Mouse (Mus musculus) intestine, postnatal 0 days (tissue): ENCODE results near the gene Ntn4. TPM values are rescaled to one million over a fixed set of nuclear protein-coding genes. Genes with fewer than 3 reads are reported as not detected.

Source experiments
- ATAC-seq: fragments of 200-750 bp; cut with Nextera tagmentation; 2 replicates; pipeline ENCODE4 v1.8.0; 2017; ENCODE audit warnings: mild to moderate bottlenecking, moderate TSS enrichment, moderate library complexity
- H3K27ac ChIP-seq: fragments of 300-500 bp; sonication (generic); 2 replicates; pipeline ENCODE4 v1.5.1; 2014; ENCODE audit warnings: mild to moderate bottlenecking, low read depth, low read length, moderate library complexity
- H3K27me3 ChIP-seq: fragments of 300-500 bp; sonication (generic); replicated peaks from 2 replicates; pipeline ENCODE4 v1.6.1; 2014; ENCODE audit warnings: low read length, mixed read lengths; ENCODE audit not compliant: control insufficient read depth, insufficient read depth
- H3K36me3 ChIP-seq: fragments of 300-500 bp; sonication (generic); 2 replicates; pipeline ENCODE4 v1.6.1; 2014; ENCODE audit warnings: mild to moderate bottlenecking, moderate library complexity; ENCODE audit not compliant: control insufficient read depth, insufficient read depth
- H3K4me1 ChIP-seq: fragments of 300-500 bp; sonication (generic); replicated peaks from 2 replicates; pipeline ENCODE4 v1.6.1; 2014; ENCODE audit warnings: antibody characterized with exemption, low read length, mixed read lengths; ENCODE audit not compliant: control insufficient read depth, insufficient read depth
- H3K4me2 ChIP-seq: fragments of 300-500 bp; sonication (generic); replicated peaks from 2 replicates; pipeline ENCODE4 v1.6.1; 2014; ENCODE audit warnings: low read depth, mild to moderate bottlenecking, moderate library complexity
- H3K4me3 ChIP-seq: fragments of 300-500 bp; sonication (generic); 2 replicates; pipeline ENCODE4 v1.5.1; 2014; ENCODE audit warnings: low read depth, low read length
- H3K9ac ChIP-seq: fragments of 300-500 bp; sonication (generic); 2 replicates; pipeline ENCODE4 v1.6.1; 2014; ENCODE audit warnings: mild to moderate bottlenecking, low read depth, low read length
- H3K9me3 ChIP-seq: fragments of 300-500 bp; sonication (generic); 2 replicates; pipeline ENCODE4 v1.6.1; 2016; ENCODE audit warnings: mixed run types; ENCODE audit not compliant: control insufficient read depth
- CTCF ChIP-seq: sonication (generic); IDR thresholded peaks from 2 replicates; pipeline ENCODE4 v1.5.1; 2016; ENCODE audit warnings: low read depth, mild to moderate bottlenecking, control low read depth, antibody characterized with exemption, moderate library complexity
- WGBS: fragments of 180-500 bp; shearing (Covaris S2); extraction: QIAGEN DNeasy Blood & Tissue Kit; methylation state at CpG from one replicate; pipeline ENCODE4 v1.1.7; 2014; 5-methylcytosine and 5-hydroxymethylcytosine counted together
- polyA plus RNA-seq: library from polyadenylated mRNA; unstranded; fragments of >200 nt; fragmentation: Nextera tagmentation; extraction: Ambion mirVana; gene quantifications from 2 replicates; pipeline ENCODE4 v1.2.1, GENCODE M21; 2015

Gene Ntn4
- polyA plus RNA-seq, 1 experiment from 2014 or later = 0.10 TPM

DNA sequence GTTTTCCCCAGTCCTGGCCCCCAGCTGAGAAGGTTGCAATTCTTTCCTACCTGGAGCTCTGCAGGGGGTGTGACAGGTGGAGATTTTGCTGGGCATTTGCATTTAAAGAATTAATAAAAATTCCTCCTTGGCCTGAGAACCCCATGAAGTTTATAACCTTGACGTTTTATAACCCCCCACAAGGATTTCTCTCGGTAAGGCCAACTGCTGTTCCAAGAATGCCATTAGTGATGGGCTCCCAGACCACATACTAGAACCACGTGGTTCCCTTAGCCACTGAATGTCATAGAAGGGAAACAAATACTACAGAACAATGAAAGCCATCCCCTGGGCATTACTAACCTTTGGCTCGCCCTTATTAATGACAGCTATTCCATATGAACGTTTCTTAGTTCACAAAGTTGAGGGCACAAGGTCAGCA lies 136.3 kb downstream of the Ntn4 start:
- H3K27me3 ChIP-seq = no peaks in the 10 kb centered on the region
- no peak for TF ChIP-seq CTCF
- H3K9me3 ChIP-seq = no peaks in the 10 kb centered on the region
- no peak for ATAC-seq
- 28% methylated on average over 5 of the region's 5 CpGs for WGBS
- H3K4me3 ChIP-seq = no peak overlapping the region
- no peak overlapping the region for H3K4me2 ChIP-seq
- no peaks in the 10 kb centered on the region for H3K4me1 ChIP-seq
- no peaks in the 10 kb centered on the region for H3K36me3 ChIP-seq
- no peak overlapping the region for H3K27ac ChIP-seq
- H3K9ac ChIP-seq = no peak overlapping the region

DNA sequence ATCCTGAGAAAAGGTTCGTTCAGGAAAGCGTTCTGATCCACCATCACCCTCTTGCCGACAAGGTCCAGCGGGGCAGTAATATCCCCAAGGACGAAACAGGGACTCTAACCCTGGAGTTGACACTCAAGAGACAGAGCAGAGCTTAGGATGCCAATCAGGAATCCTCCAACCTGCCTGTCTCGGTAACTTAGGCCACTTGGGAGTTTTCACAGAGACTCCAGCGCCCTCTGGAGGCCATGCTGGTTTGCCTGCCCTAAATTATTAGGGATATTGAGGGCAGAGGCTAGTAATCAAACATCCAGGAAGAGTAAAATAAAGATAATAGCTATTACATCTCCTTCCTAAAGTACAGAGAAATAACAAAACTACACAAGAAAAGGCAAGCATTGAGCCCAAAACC lies 136.9 kb downstream of the Ntn4 start:
- 49% methylated on average over 7 of the region's 7 CpGs for WGBS
- Histone ChIP-seq H3K4me2 (no peak overlapping the region), H3K4me1 (no peaks in the 10 kb centered on the region), H3K27me3 (no peaks in the 10 kb centered on the region), H3K9me3 (no peaks in the 10 kb centered on the region), H3K27ac (no peak overlapping the region), H3K9ac (no peak overlapping the region), H3K4me3 (no peak overlapping the region), H3K36me3 (no peaks in the 10 kb centered on the region)
- no peak for ATAC-seq
- peak; percentile 81 for TF ChIP-seq CTCF

DNA sequence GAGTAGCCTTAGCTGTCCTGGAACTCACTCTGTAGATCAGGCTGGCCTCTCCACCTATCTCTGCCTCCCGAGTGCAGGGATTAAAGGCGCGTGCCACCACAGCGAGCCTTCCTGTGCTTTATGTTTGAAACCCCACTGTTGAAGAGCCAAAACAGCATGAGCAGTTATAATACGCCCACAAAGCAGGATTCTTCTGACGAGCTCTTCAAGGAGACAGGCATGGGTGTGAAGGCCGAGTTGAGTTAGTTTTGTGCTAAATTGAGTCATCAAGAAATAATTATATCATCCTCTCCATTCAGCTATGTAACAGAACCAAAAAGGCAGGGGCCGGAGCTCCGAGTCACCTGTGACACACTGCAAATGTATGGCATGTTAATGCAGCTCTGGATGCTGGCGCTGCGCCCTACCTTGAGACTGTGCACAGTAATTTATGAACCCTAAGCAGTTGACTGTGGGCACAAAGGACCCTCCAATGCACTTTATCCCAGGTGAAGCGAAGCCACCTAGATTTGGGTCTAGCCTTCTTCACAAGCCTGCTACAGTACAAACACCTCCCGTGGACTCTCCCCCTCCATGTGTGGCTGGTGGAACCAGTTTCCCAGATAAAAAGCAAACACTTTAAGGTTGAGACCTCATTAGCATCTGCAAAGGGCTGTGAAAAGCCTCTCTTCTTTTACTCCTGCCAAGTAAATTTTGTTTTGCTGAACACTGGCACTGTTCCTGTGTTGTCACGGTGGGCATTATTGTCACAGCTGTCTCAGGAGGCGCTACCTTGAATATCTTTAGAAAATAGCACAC lies 142.9 kb downstream of the Ntn4 start:
- no peak for TF ChIP-seq CTCF
- WGBS = 71% methylated on average over 15 of the region's 15 CpGs
- Histone ChIP-seq H3K36me3 (no peaks in the 10 kb centered on the region), H3K4me1 (no peaks in the 10 kb centered on the region), H3K9me3 (no peaks in the 10 kb centered on the region), H3K9ac (no peak overlapping the region), H3K27ac (no peak overlapping the region), H3K4me3 (no peak overlapping the region), H3K4me2 (no peak overlapping the region), H3K27me3 (no peaks in the 10 kb centered on the region)
- ATAC-seq = no peak

Other genes starting within 250 kb of the Ntn4 start
- gene Lta4h, start 187.3 kb upstream of the Ntn4 start, polyA plus RNA-seq = 246 and 259 TPM in 2 replicates
- 5.1 and 6.4 TPM in 2 replicates for gene Hal, start 151.9 kb upstream of the Ntn4 start, polyA plus RNA-seq
- gene Amdhd1, start 100.6 kb upstream of the Ntn4 start, polyA plus RNA-seq = 0.09 TPM in 1 of 2 replicates, not detected in the other
- 0.10 and 0.14 TPM in 2 replicates for gene Ccdc38, start 100.0 kb upstream of the Ntn4 start, polyA plus RNA-seq
- 56.1 and 57.9 TPM in 2 replicates for gene Snrpf, start 51.0 kb upstream of the Ntn4 start, polyA plus RNA-seq
- gene Usp44, start 190.9 kb downstream of the Ntn4 start, polyA plus RNA-seq = 0.08 and 0.09 TPM in 2 replicates